In the genomic region with DNA sequence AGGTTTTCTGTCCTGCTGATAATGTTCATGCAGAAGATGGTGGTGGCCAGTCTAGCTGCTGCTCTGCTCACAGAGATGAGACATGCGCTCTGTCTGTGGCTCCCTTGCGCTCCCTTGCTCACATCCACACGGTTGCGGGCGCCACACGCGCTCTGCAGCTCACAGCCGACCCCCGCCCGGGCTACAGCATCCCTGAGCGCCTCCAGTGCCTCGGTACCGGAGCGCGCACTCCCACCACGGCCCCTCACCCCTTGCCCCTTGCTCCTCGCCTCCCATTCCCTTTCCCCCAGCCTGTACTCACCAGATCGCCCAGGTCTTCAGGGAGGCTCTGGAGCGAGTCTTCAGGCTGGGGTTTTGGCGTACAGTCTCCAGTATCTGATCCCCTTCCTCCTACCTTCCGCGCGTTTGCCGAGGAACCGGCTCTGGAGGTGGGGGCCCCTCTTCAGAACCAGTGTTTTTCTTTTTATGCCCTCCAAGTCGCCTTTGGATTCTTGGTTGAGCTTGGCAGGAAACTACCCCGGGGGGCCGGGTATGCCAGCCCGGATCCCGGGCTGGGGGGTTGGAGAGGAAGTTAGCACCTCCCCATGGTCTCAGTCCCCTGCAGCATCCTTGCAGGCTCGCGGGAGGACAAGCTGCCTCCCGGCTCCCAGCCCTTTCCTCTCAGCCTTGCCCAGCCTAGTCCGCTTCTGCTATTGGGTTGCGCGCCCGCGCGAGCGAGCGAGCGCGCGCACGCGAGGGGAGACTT, we compare ENCODE assay signal across 9 mouse cellular contexts. TPM values are rescaled to one million over a fixed set of nuclear protein-coding genes. Genes with fewer than 3 reads are reported as not detected.
A peak's percentile ranks its signal among the peaks of the same experiment; 100 is the strongest.
DNase-seq lines count a peak whose midpoint lies in the region; ATAC-seq and TF ChIP-seq lines count a peak whose summit lies in the region.
"Had no signal": no experiment of that assay in that cellular context is flagged by ENCODE, and none has a peak within 500 bp of the region (broad histone marks: within the 10 kb centered on the region; RNA-seq: fewer than 3 reads in every experiment).

Gene Gria4, minus strand, starts transcription at position 691 of the 745 bp plus-strand sequence.

- DNase-seq in 3134 (ENCODE audit: extremely low read depth, insufficient read length, low spot score) = peak; percentile 4
- peak; percentile 2 to 21 for DNase-seq in adrenal gland, adult 18-20 months (ENCODE audit: low spot score in 2 of 2)
- peak; percentile 89 for DNase-seq in hindbrain, embryonic 11.5 days (ENCODE audit: low spot score)
- peak; percentile 81 to 84 for DNase-seq in left cerebral cortex, adult 2 months (ENCODE audit: extremely low spot score in 1 of 2, low spot score in 2 of 2)
- DNase-seq in neural tube, embryonic 10.5 days (ENCODE audit: extremely low spot score, low spot score) = peak; percentile 80
- DNase-seq in urinary bladder, postnatal 25 days (ENCODE audit: low spot score) = peak; percentile 24
- DNase-seq in natural killer cell, adult 2 months (ENCODE audit: low spot score in 2 of 2) = no peak

- ATAC-seq in embryonic facial prominence, embryonic 12.5 days (ENCODE audit: insufficient number of reproducible peaks, insufficient read depth, low FRiP score, low TSS enrichment) = peak; percentile 97
- peak; percentile 96 for ATAC-seq in hindbrain, embryonic 11.5 days (ENCODE audit: low FRiP score)

- no peaks in the 10 kb centered on the region for H3K36me3 ChIP-seq in embryonic facial prominence, embryonic 12.5 days
- H3K36me3 ChIP-seq in hindbrain, embryonic 11.5 days (ENCODE audit: control insufficient read depth, insufficient read depth, low read length) = no peaks in the 10 kb centered on the region

- no peaks in the 10 kb centered on the region for H3K9me3 ChIP-seq in embryonic facial prominence, embryonic 12.5 days
- H3K9me3 ChIP-seq in hindbrain, embryonic 11.5 days (ENCODE audit: control insufficient read depth, low read length) = no peaks in the 10 kb centered on the region

- no peaks in the 10 kb centered on the region for H3K27me3 ChIP-seq in embryonic facial prominence, embryonic 12.5 days
- no peaks in the 10 kb centered on the region for H3K27me3 ChIP-seq in hindbrain, embryonic 11.5 days (ENCODE audit: control insufficient read depth, insufficient read depth, low read length)

- H3K9ac ChIP-seq in embryonic facial prominence, embryonic 12.5 days = peak within 1 kb of the TSS; percentile 61
- H3K9ac ChIP-seq in hindbrain, embryonic 11.5 days (ENCODE audit: low read depth, low read length) = peak within 1 kb of the TSS; percentile 75

- H3K4me3 ChIP-seq in embryonic facial prominence, embryonic 12.5 days = peak within 1 kb of the TSS; percentile 55
- peak within 1 kb of the TSS; percentile 67 for H3K4me3 ChIP-seq in hindbrain, embryonic 11.5 days (ENCODE audit: low read depth, low read length)
- peak within 1 kb of the TSS; percentile 78 for H3K4me3 ChIP-seq in left cerebral cortex, adult 2 months

- H3K4me2 ChIP-seq in embryonic facial prominence, embryonic 12.5 days (replicated peaks) = peak within 1 kb of the TSS; percentile 81
- H3K4me2 ChIP-seq in hindbrain, embryonic 11.5 days (replicated peaks; ENCODE audit: low read depth, low read length) = peak within 1 kb of the TSS; percentile 76

- TF ChIP-seq CTCF in left cerebral cortex, adult 2 months (IDR thresholded peaks at IDR 0.05) = no peak

- no peak within 1 kb of the TSS for H3K27ac ChIP-seq in embryonic facial prominence, embryonic 12.5 days
- peak within 1 kb of the TSS; percentile 85 for H3K27ac ChIP-seq in hindbrain, embryonic 11.5 days (ENCODE audit: low read depth, low read length)
- H3K27ac ChIP-seq in left cerebral cortex, adult 2 months = peak within 1 kb of the TSS; percentile 96

- intact Hi-C loops in left cerebral cortex, adult 2 months (cut with DNase I) = loop anchor here (2.0 to 10.0 kb wide), 5 partner anchors 257 to 1872 kb away; partner anchors contain the start of gene Gucy1a2

- H3K4me1 ChIP-seq in embryonic facial prominence, embryonic 12.5 days = no peaks in the 10 kb centered on the region
- no peaks in the 10 kb centered on the region for H3K4me1 ChIP-seq in hindbrain, embryonic 11.5 days (replicated peaks; ENCODE audit: control insufficient read depth, insufficient read depth, low read length)

- WGBS in embryonic facial prominence, embryonic 12.5 days = under 1% methylated on average over 46 of the region's 46 CpGs
- WGBS in hindbrain, embryonic 11.5 days = under 1% methylated on average over 46 of the region's 46 CpGs

RNA-seq across cellular contexts. Expression of gene Gria4, which starts in this region (rescaled TPM):
- 1 to 10 TPM; 2.5 to 2.7 TPM for total RNA-seq in adrenal gland, adult 18-20 months (2021)
- 2.7 and 2.9 TPM in 2 replicates for polyA plus RNA-seq in embryonic facial prominence, embryonic 12.5 days (2016; fragmentation: Nextera tagmentation; extraction: Ambion mirVana)
- polyA plus RNA-seq in hindbrain, embryonic 11.5 days (2014; fragmentation: Nextera tagmentation; extraction: Ambion mirVana) = 9.9 and 12.6 TPM in 2 replicates
- 100 to 1,000 TPM; 105 to 107 TPM for total RNA-seq in left cerebral cortex, adult 2 months (2021)
- polyA plus RNA-seq: spleen, adult 2 months had no signal

Comparison
In these comparisons a context has a peak if more than half of its experiments do, and no peak if none do; other contexts are left out.
1. RNA of gene Gria4 (total RNA-seq): 105 to 107 TPM in left cerebral cortex, adult 2 months; 2.5 to 2.7 TPM in adrenal gland, adult 18-20 months; every median in the first group is over 10 times any median in the second.
2. DNase-seq: peak in 3134 (single experiment), adrenal gland, adult 18-20 months (2 of 2), hindbrain, embryonic 11.5 days (single experiment), left cerebral cortex, adult 2 months (2 of 2), neural tube, embryonic 10.5 days (single experiment) and urinary bladder, postnatal 25 days (single experiment); none in natural killer cell, adult 2 months (0 of 2).
3. Peak in every context shown above with its lines, with median percentiles within 50 percentile points of each other: H3K4me3 ChIP-seq.